Mouse (Mus musculus): ENCODE measurements around the gene Rps6kl1. TPM values are rescaled to one million over a fixed set of nuclear protein-coding genes. Genes with fewer than 3 reads are reported as not detected.
A peak's percentile ranks its signal among the peaks of the same experiment; 100 is the strongest.

Gene Rps6kl1
- polyA plus RNA-seq, 1 experiment: 1.4 TPM

- 80% methylated on average over 5 of the region's 5 CpGs for WGBS
- no peak for TF ChIP-seq POLR2A (IDR thresholded peaks at IDR 0.05; ENCODE audit: borderline replicate concordance, extremely low read depth, low read depth, low read length)
- no peak for TF ChIP-seq CTCF (IDR thresholded peaks at IDR 0.05; ENCODE audit: insufficient read depth, low read length)
- no peaks in the 10 kb centered on the region for H3K4me1 ChIP-seq (ENCODE audit: control insufficient read depth, insufficient read depth, low read length)
- no peak overlapping the region for H3K4me3 ChIP-seq (replicated peaks; ENCODE audit: extremely low read depth, low read depth, low read length)
- DNase-seq: no peak
These were observed 49.5 kb downstream of the Rps6kl1 start for GRCm38 (mm10) chr12:85101521-85102106.

- no peaks in the 10 kb centered on the region for H3K4me1 ChIP-seq (ENCODE audit: control insufficient read depth, insufficient read depth, low read length)
- WGBS: 70% methylated on average over 14 of the region's 14 CpGs
- DNase-seq: no peak
- no peak overlapping the region for H3K4me3 ChIP-seq (replicated peaks; ENCODE audit: extremely low read depth, low read depth, low read length)
- TF ChIP-seq POLR2A (IDR thresholded peaks at IDR 0.05; ENCODE audit: borderline replicate concordance, extremely low read depth, low read depth, low read length) (no peak), CTCF (IDR thresholded peaks at IDR 0.05; ENCODE audit: insufficient read depth, low read length) (no peak)
These were observed 50.1 kb downstream of the Rps6kl1 start for GRCm38 (mm10) chr12:85101001-85101400.

GRCm38 (mm10) chr12:85095859-85096258 is 55.2 kb downstream of the Rps6kl1 start:
- DNase-seq: no peak
- 84% methylated on average over 7 of the region's 7 CpGs for WGBS
- no peak for TF ChIP-seq POLR2A (IDR thresholded peaks at IDR 0.05; ENCODE audit: borderline replicate concordance, extremely low read depth, low read depth, low read length)
- TF ChIP-seq CTCF (IDR thresholded peaks at IDR 0.05; ENCODE audit: insufficient read depth, low read length): no peak
- no peaks in the 10 kb centered on the region for H3K4me1 ChIP-seq (ENCODE audit: control insufficient read depth, insufficient read depth, low read length)
- H3K4me3 ChIP-seq (replicated peaks; ENCODE audit: extremely low read depth, low read depth, low read length): no peak overlapping the region

- no peak overlapping the region for H3K4me3 ChIP-seq (replicated peaks; ENCODE audit: extremely low read depth, low read depth, low read length)
- no peaks in the 10 kb centered on the region for H3K4me1 ChIP-seq (ENCODE audit: control insufficient read depth, insufficient read depth, low read length)
- no peak for DNase-seq
- TF ChIP-seq CTCF (IDR thresholded peaks at IDR 0.05; ENCODE audit: insufficient read depth, low read length) (no peak), POLR2A (IDR thresholded peaks at IDR 0.05; ENCODE audit: borderline replicate concordance, extremely low read depth, low read depth, low read length) (no peak)
- 81% methylated on average over 11 of the region's 11 CpGs for WGBS
These were observed 55.9 kb downstream of the Rps6kl1 start for GRCm38 (mm10) chr12:85095146-85095545.

DNA sequence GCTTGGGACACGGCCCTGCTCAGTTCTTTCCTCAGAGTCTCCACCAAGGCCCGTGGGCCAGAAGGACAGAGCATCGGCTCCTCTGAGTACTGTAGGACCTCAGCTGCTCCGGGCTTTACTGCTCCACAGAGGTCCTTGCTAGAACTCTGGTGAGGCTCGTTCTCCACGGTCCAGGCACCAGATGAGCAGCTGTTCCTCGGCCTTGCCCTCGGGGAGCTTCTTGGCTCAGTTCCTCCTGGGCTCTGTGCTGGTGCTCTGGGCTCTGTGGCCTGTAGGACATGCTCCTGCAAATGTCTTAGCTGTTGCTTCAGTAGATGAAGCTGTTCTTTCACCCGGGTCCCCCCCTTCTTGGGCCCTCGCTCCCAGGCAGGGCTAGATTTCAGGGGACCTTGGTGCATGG is 56.4 kb downstream of the Rps6kl1 start:
- WGBS: 71% methylated on average over 10 of the region's 10 CpGs
- no peak for DNase-seq
- H3K4me3 ChIP-seq (replicated peaks; ENCODE audit: extremely low read depth, low read depth, low read length): no peak overlapping the region
- H3K4me1 ChIP-seq (ENCODE audit: control insufficient read depth, insufficient read depth, low read length): no peaks in the 10 kb centered on the region
- TF ChIP-seq POLR2A (IDR thresholded peaks at IDR 0.05; ENCODE audit: borderline replicate concordance, extremely low read depth, low read depth, low read length): no peak
- TF ChIP-seq CTCF (IDR thresholded peaks at IDR 0.05; ENCODE audit: insufficient read depth, low read length): no peak

- DNase-seq: no peak
- TF ChIP-seq CTCF (IDR thresholded peaks at IDR 0.05; ENCODE audit: insufficient read depth, low read length): no peak
- no peak for TF ChIP-seq POLR2A (IDR thresholded peaks at IDR 0.05; ENCODE audit: borderline replicate concordance, extremely low read depth, low read depth, low read length)
- H3K4me1 ChIP-seq (ENCODE audit: control insufficient read depth, insufficient read depth, low read length): no peaks in the 10 kb centered on the region
- 20% methylated on average over 14 of the region's 14 CpGs for WGBS
- H3K4me3 ChIP-seq (replicated peaks; ENCODE audit: extremely low read depth, low read depth, low read length): no peak overlapping the region
These were observed 57.1 kb downstream of the Rps6kl1 start for GRCm38 (mm10) chr12:85094010-85094409.

DNA sequence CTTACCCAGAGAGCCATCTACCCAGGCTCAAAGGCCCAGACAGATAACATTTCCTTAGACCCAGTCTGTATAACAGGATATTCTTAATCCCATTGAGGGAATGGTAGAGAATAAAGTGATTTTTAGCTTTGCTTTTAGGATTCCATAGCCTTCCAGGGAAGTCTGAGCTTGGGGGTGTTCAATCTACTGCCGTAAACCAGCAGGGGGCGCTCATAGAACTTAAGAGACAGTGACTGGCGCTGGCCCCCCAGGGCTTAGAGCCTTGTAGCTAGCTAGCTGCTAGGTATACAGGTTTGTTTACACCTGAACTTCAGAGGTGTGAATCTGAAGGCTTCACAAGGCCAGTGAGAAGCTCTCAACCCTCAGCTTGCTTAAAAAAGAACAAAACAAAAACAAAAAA is 58.9 kb downstream of the Rps6kl1 start:
- WGBS: 9% methylated on average over 3 of the region's 3 CpGs
- DNase-seq: peak; percentile 67

GRCm38 (mm10) chr12:85091190-85091589 is 59.9 kb downstream of the Rps6kl1 start:
- no peak for DNase-seq
- no peaks in the 10 kb centered on the region for H3K4me1 ChIP-seq (ENCODE audit: control insufficient read depth, insufficient read depth, low read length)
- WGBS: 84% methylated on average over 3 of the region's 3 CpGs

More for the DNA sequence above, 58.9 kb downstream of the Rps6kl1 start:
- Histone ChIP-seq H3K4me1 (ENCODE audit: control insufficient read depth, insufficient read depth, low read length) (no peaks in the 10 kb centered on the region), H3K4me3 (replicated peaks; ENCODE audit: extremely low read depth, low read depth, low read length) (no peak overlapping the region)
- TF ChIP-seq CTCF (IDR thresholded peaks at IDR 0.05; ENCODE audit: insufficient read depth, low read length) (peak; percentile 48), POLR2A (IDR thresholded peaks at IDR 0.05; ENCODE audit: borderline replicate concordance, extremely low read depth, low read depth, low read length) (no peak)

GRCm38 (mm10) chr12:85087845-85088244 is 63.2 kb downstream of the Rps6kl1 start:
- Histone ChIP-seq H3K4me3 (replicated peaks; ENCODE audit: extremely low read depth, low read depth, low read length) (no peak overlapping the region), H3K4me1 (ENCODE audit: control insufficient read depth, insufficient read depth, low read length) (no peaks in the 10 kb centered on the region)
- no peak for DNase-seq
- 94% methylated on average over 12 of the region's 12 CpGs for WGBS
- no peak for TF ChIP-seq POLR2A (IDR thresholded peaks at IDR 0.05; ENCODE audit: borderline replicate concordance, extremely low read depth, low read depth, low read length)
- no peak for TF ChIP-seq CTCF (IDR thresholded peaks at IDR 0.05; ENCODE audit: insufficient read depth, low read length)

More at GRCm38 (mm10) chr12:85091190-85091589, 59.9 kb downstream of the Rps6kl1 start:
- no peak overlapping the region for H3K4me3 ChIP-seq (replicated peaks; ENCODE audit: extremely low read depth, low read depth, low read length)
- no peak for TF ChIP-seq POLR2A (IDR thresholded peaks at IDR 0.05; ENCODE audit: borderline replicate concordance, extremely low read depth, low read depth, low read length)
- TF ChIP-seq CTCF (IDR thresholded peaks at IDR 0.05; ENCODE audit: insufficient read depth, low read length): no peak

Other genes with a start within 250 kb of the Rps6kl1 start
- gene Fcf1, start 180.4 kb downstream of the Rps6kl1 start, polyA plus RNA-seq (2012; rRNA removed): 18.4 and 34.0 TPM in 2 replicates
- 22.9 and 26.9 TPM in 2 replicates for gene Arel1, start 180.4 kb downstream of the Rps6kl1 start, polyA plus RNA-seq (2012; rRNA removed)
- gene Ylpm1, start 154.9 kb downstream of the Rps6kl1 start, polyA plus RNA-seq (2012; rRNA removed): 12.4 and 16.2 TPM in 2 replicates
- 2.6 and 2.8 TPM in 2 replicates for gene Prox2, start 40.5 kb downstream of the Rps6kl1 start, polyA plus RNA-seq (2012; rRNA removed)
- gene Dlst, start 40.4 kb downstream of the Rps6kl1 start, polyA plus RNA-seq (2012; rRNA removed): 62.8 and 88.7 TPM in 2 replicates
- gene Pgf, start 26.5 kb upstream of the Rps6kl1 start, polyA plus RNA-seq (2012; rRNA removed): 3.0 and 3.6 TPM in 2 replicates
- 92.1 and 92.6 TPM in 2 replicates for gene Eif2b2, start 68.2 kb upstream of the Rps6kl1 start, polyA plus RNA-seq (2012; rRNA removed)
- 3.7 and 5.5 TPM in 2 replicates for gene Mlh3, start 119.3 kb upstream of the Rps6kl1 start, polyA plus RNA-seq (2012; rRNA removed)
- gene Acyp1, start 137.2 kb upstream of the Rps6kl1 start, polyA plus RNA-seq (2012; rRNA removed): 6.3 and 8.7 TPM in 2 replicates
- 1.5 and 1.7 TPM in 2 replicates for gene Zc2hc1c, start 137.3 kb upstream of the Rps6kl1 start, polyA plus RNA-seq (2012; rRNA removed)
- gene Nek9, start 188.1 kb upstream of the Rps6kl1 start, polyA plus RNA-seq (2012; rRNA removed): 32.7 and 39.7 TPM in 2 replicates
- 227 and 239 TPM in 2 replicates for gene Tmed10, start 223.6 kb upstream of the Rps6kl1 start, polyA plus RNA-seq (2012; rRNA removed)

Measured in lung, adult 2 months (tissue).